Mouse (Mus musculus): Measurements from ENCODE around the gene Lrmda.

The Lrmda gene

DNA sequence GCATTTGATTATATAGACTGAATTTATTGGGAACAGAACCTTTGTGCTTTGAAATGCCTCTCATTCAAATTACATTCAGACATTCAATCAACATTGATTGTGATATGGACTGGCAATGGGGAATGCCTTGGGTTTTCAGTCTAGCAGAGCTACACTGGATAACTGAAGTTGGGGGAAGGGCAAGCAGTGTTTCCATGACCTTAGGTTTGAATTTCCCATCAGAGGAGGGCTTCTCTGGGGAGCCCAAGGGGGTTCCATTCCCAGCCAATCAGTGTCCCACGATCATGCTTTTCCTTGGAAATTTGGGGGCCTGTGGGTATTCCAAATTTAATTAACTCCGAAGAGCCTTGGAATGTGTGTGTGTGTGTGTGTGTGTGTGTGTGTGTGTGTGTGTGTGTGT, 888.5 kb downstream of the Lrmda start:
- in situ Hi-C loops (cut with MboI; ENCODE audit: low sequenced_read_pairs) = no loop called here

DNA sequence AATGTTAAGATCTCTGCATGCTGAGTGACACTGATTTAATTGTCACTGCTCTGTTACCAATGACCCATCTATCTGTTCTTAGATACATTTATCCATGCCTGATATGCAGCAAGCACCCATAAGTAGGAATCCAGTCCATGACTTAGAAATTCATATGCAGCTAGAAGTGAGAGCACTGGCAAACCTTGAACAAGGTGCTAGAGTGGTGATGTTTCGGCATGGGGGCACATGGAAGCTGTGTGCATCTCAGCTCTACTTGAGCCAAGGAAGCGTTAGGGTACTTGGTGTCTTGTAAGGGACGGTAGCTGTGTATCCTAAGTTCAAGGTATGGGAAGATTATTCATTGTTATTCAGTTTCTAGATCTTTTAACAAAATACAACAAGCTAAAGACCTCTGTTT, 896.0 kb downstream of the Lrmda start:
- in situ Hi-C loops (cut with MboI; ENCODE audit: low sequenced_read_pairs) = no loop called here

DNA sequence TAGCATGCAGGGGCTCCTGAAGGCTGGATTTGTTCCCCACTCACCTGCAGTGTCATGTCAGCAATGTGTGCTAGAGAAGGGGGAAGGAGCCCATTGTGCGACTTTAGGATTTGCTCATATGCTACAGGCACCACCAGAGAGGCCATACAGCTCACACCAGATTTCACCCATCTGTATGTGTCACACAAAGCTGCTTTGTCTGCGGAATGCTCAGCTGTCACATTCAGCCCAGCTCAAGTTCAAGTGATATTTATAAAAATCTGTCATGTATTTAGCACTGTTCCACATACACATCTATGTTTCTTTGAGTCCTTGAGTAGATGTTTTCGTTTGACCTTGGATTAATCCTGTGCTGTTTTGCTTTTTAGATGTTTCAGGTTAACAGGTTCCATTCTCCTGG, 899.0 kb downstream of the Lrmda start:
- in situ Hi-C loops (cut with MboI; ENCODE audit: low sequenced_read_pairs) = no loop called here

DNA sequence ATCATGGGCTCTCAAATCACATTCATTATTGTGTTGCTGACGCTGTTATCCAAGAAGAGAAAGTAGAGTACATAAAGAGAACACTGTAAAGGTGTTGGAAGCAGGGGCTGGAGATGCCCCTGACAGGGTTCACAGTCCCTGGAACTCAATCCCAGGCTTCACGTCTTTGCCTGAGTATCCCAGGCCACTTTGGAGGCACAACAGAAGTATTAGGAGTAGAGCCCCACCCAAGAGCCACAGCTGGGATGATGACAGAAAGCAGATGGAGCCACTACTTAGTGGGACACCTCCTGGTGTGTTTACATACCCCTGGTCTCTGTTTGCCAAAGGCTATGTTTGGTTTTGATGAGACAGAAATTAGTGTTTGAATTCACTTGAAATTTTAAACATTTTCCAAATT, 899.4 kb downstream of the Lrmda start:
- in situ Hi-C loops (cut with MboI; ENCODE audit: low sequenced_read_pairs) = no loop called here

DNA sequence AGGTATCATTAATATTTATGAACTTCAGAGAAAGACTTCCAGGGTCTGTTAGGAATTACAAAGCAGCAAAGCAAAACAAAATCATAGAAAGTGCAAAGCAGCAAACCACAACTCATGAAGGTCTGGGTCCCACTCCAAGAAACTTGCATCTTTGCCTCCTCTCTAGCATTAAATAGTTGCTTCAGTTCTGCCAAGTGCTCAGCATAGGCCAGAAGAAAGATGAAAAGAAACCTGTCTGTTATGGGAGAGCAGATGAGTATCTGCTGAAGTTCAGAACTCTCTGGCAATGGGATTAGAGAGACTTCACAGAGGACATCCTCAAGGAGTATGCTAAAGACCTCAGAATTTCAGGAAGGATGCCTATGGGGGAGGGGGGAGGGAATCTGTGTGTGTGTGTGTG, 901.6 kb downstream of the Lrmda start:
- in situ Hi-C loops (cut with MboI; ENCODE audit: low sequenced_read_pairs) = no loop called here

DNA sequence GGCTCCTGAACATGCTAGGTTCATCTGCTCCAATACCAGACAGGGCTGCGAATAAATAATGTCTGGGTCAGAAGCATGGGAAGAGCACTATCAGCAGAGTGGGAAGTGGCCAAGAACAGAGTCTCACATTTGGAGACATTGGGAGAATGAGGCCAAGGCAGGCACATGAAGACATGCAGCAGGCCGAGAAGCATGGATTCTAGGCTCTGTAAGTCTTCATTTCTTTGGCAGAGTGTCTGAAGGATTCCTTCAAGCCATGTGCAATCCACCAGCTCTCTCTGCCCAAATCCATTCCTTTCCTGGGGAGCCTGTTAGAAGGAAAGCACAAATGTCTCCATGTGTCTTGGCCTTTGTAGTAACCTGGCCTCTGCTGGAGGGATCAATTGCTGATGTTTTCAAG, 902.3 kb downstream of the Lrmda start:
- in situ Hi-C loops (cut with MboI; ENCODE audit: low sequenced_read_pairs) = no loop called here

DNA sequence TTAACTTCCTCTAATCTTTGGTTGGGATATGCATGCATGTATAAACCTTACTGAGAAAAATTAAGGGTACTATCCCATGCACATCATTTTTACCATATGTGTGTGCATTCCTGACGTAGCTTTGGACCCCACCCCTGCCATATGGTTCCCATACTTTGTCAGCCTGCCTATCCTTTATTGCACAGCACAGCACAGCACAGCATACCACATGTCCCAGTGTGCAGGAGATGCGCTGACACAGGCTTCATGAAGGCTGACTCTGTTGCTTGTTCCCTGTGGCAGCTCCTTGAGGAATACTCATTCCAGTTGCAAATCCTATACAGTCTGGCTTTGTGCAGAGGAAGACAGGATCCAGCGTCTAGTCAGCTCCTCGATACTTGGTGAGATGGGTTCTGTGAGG, 903.1 kb downstream of the Lrmda start:
- in situ Hi-C loops (cut with MboI; ENCODE audit: low sequenced_read_pairs) = no loop called here

DNA sequence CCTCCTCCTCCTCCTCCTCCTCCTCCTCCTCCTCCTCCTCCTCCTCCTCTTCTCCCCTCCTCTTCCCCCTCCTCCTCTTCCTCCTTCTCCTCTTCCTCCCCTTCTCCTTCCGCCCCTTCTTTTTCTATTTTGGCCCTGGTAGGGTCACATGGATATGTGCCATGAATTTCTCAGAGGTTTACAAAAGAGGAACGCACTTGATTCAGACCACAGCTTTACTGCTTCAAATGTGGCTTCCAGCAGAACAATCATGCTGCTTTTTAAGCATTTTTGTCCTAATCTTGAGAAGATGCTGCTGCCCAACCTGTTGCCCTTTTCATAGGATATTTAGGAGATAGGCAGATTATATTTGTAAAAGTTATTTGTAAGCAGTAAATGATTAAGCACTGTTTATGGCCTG, 903.7 kb downstream of the Lrmda start:
- in situ Hi-C loops (cut with MboI; ENCODE audit: low sequenced_read_pairs) = no loop called here

DNA sequence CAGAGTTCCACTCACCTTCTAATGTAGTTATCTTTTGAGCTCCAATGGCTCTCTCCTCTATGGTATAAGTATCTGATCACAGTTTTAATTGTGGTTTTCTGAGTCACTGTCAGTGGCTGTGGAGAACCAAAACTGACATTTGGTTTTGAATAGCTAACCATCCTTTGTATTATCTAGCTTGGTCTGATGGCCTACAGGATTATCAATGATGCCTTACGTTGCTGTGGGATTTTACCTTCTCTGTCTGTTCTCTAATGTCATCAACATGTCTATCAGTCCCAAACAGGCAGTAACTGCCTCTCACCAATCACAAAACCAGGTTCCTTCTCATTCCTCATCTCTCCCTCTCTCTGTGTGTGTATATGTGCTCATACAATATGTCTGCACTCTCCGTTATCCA, 908.8 kb downstream of the Lrmda start:
- in situ Hi-C loops (cut with MboI; ENCODE audit: low sequenced_read_pairs) = no loop called here

DNA sequence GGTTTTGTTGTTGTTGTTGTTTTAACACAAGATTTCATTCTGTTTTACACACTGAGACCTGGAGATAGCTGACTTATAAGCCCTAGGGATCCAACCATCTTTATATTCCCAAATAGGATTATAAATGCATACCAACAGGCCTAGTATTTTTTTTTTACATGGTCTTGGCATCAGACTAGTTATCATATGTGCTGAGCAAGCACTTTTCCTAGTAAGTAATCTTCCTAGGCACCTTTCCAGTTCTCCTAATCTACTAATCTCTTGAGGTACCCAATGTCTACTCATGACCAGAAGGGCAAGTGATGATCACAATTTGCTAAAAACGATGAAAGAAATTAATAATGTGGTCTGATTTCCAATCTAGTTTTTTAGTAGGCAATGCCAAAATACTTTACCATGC, 909.2 kb downstream of the Lrmda start:
- in situ Hi-C loops (cut with MboI; ENCODE audit: low sequenced_read_pairs) = no loop called here

DNA sequence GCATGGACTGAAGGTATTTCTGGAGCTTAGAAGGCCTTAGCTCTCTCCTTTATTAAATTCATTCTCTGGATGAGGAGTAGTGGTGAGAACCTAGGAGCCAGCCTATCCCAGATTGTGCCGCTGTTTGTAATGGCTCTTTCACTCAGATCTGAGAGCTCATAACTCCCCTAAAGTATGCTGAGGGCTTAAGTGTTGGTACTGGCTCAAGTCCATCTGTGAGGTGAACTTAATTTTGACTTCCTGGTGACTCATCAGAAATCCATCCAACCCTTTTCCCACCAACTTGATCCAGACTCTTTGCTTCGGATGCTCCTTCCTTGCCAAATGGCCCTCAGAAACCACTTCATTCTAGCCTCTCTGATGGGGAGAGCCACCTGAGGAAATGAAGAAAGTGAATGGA, 910.1 kb downstream of the Lrmda start:
- in situ Hi-C loops (cut with MboI; ENCODE audit: low sequenced_read_pairs) = no loop called here

DNA sequence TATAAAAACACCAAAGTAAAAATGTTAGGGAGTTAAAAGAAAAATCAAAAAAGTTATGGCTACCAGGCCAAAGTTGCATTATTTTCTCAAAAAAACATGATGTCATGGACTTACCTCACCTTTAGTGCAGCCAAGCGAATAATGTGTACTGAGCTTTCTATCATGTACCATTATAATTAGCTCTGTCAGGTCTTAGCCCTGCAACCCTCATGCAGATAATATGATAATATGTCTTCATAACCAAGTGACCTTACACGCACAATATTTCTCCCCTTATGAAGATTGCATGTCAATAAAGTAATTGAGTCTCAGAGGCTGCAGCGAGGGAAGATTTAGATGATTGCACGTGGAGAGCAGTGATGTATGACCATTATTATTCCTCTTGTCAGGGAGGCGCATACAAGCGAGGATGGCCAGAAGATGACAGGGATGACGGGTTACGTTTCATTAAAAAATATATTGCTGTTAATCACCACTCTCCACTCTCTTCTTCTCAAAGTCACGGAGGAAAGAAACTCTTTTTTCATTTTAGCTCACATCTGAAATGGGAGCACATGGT, 911.1 kb downstream of the Lrmda start:
- in situ Hi-C loops (cut with MboI; ENCODE audit: low sequenced_read_pairs) = no loop called here

DNA sequence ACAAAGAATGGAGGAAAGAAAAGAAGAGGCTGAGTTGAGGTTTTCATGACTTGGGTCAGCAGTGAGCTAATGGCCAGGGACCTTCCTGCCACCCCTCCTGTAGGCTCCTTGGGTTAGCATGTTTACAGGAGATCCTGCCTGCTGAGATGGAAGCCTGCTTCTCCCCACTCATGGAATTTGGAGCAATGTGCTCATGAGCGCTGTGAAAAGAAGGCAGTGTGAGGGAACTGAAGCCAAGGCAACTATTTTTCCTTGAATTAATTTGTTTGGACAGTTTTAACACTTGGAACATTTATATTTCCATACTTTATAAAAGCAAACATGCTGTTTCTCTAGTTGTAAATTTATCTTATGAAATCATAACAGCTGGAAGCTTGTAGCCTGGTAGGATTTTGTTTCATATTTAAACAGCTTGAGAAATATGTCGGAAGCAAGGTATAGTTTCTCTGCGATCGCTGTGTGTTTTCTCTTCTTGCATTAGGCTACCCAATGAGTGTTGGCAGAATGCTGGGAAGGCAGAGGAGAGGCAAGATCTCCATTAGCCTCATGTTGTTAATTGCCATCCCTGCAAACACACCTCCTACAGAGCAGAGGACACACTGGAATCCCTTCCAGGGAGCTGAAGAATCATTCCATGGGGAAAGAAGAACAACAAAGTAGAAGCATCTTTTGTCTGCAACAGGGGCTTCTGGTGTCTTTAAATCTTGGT, 911.8 kb downstream of the Lrmda start:
- in situ Hi-C loops (cut with MboI; ENCODE audit: low sequenced_read_pairs) = no loop called here

DNA sequence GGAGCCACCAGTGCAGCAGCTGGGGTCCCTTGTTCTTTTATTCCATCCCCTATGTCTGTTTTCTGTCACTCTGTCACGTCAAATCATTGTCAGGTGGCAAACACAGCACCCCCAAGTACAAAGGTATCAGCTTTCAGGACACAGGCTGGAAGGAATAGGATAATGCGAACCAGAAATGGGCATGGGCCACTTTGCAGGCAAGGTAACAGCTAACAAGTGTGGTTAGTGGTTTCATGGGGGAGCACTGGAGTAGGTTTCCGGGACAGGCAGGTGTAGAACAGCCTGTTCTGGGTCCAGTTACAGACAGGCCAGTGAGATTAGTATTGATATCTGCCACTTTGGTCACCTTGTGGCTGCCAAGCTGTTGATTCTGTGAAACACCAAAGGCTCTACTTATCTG, 917.2 kb downstream of the Lrmda start:
- in situ Hi-C loops (cut with MboI; ENCODE audit: low sequenced_read_pairs) = no loop called here

DNA sequence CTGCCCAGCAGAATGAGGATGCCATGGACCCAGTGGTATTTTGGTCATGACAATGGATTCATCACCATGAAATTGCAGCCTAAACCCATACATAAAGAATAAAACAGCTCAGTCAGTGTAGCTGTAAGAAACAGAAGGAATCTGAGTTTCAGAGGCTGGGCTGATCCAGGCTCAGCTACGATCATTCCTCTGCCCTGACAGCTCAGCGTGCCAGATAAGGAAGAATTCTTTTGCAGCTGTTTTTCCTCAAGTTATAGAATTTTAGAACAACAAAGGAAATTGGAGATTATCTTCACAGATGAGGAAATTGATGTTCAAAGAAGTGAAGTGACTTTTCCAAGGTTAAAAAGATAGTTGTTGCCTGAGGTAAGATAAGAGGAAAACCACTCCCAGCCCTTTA, 921.1 kb downstream of the Lrmda start:
- in situ Hi-C loops (cut with MboI; ENCODE audit: low sequenced_read_pairs) = no loop called here

DNA sequence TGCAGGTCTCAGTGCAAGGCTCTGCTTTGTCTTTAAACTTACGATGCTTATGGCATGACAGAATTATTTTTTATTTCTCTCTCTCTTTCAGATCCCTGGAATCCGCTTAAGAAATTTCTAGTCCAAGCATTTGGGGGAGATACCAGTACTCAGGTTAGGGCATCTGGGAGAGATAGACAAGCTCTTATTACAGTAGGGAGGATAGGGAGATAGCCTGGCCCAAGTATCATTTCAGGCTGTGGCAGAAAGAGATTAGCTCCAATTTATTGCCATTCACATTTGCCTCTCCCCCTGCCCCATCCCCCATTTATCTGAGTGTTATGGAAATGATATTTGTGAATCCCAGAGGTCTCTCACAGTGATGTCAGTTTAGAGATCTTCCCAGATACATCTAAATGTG, 923.1 kb downstream of the Lrmda start:
- in situ Hi-C loops (cut with MboI; ENCODE audit: low sequenced_read_pairs) = no loop called here

DNA sequence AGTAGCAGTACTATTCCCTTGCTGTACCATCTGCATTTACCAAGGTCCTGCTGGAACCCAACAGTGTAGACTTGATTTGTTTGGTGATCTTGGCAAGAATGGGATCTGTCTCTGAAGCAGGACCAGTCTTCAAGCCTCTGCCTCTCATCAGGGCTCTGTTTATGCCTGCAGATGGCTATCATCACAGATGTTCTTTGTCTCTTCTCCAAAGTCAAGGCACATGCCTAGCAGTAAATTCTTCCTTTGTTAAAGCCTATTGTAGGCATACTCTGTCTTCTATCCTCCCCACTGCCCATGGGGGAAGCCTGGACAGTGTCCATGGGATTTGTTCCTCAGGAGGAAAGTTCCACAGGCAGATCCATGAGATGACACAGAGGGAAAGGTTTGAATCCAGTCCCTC, 930.0 kb downstream of the Lrmda start:
- in situ Hi-C loops (cut with MboI; ENCODE audit: low sequenced_read_pairs) = no loop called here

DNA sequence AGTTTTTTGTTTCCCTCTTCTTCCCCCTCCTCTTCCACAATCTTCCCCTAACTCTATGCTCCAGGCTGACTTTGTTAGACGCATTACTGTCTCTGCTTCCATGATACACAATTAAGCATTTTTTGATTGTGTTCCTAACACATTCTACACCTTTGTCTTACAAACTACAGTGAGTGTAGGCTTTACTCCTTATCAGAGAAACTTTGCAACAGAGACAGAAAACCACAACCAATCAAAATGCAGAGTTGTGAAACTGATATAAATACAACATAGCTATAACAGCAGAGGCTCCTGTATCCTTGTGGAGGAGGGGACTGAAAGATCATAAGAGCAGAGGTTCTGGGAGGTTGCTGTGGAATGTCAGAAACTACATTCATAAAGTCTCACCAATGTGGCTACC, 933.5 kb downstream of the Lrmda start:
- in situ Hi-C loops (cut with MboI; ENCODE audit: low sequenced_read_pairs) = no loop called here

DNA sequence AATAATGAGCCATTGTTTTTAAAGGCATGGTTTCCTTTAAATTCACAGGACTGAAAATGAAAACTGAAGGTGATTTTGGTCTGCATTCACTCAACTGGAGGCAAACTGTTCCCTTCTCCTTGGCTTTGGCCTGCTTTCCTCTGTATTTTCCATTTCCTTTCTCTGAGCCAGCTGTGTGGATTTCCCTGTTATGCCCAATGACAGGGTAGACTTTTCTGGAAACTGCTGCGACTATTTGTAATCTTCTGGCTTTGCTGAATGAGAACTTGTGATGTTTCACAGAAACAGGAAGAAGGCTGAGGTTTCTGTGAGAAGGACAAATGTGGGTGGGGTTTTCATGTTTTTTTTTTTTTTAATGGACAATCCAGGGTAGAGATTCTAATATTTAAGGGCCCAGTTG, 940.7 kb downstream of the Lrmda start:
- in situ Hi-C loops (cut with MboI; ENCODE audit: low sequenced_read_pairs) = no loop called here

DNA sequence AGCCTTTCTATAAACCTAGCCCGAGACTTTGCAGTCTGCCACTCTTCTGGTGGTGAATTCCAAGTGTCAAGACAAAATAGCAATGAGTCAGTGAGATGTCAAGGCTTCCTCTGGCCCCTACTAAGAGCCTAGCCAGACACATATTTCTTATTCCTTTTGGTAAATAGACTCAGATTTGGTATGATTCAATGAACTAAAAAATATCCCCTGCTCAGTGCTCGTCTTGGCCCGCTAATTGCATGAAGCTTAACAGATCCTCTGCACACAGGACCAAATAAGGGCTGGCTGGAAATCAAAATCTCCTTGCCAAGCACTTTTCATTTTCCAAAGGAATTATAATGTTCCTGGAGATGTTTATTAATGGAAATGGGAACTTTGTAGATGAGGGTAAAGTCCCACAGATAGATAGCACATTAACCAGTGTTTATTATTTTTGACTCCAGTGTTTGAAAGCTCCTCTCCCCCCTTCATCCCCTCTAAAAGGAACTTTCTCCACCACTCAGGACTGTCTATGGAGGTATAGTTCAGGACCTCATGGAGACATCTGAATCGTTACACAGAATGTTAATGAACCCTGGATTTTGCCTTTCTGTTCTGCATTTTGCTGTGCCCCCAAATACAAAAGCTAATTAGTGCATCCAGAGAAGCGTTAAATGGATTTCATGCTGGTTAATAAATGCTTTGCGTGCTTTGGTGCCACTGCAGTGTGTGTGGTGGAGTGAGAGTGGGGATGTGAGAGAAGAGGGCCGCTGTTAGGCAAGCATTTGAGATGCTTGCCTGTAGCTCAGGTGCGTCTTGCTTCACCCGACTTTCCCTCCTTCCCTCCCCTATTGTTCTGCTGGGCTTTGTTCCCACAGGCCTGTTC, 945.5 kb downstream of the Lrmda start:
- in situ Hi-C loops (cut with MboI; ENCODE audit: low sequenced_read_pairs) = no loop called here

DNA sequence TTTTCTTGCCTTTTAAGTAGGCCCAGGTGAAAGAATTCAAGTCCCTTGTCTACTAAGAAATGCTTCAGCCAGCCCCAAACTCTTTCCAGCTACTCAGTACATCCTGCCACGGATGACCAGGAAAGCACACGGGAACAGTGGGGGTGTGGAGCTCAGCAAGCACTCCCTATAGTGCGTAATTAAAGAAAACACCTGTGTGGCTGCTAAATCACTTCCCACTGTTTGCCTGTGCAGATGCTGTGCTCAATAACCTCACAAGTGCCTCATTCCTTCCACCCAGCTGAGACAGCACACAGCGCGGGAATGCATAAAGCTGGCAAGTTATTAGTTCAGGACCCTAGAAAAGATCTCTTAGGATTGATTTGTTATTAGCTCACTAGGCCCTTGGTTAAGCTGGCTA, 949.2 kb downstream of the Lrmda start:
- in situ Hi-C loops (cut with MboI; ENCODE audit: low sequenced_read_pairs) = no loop called here

DNA sequence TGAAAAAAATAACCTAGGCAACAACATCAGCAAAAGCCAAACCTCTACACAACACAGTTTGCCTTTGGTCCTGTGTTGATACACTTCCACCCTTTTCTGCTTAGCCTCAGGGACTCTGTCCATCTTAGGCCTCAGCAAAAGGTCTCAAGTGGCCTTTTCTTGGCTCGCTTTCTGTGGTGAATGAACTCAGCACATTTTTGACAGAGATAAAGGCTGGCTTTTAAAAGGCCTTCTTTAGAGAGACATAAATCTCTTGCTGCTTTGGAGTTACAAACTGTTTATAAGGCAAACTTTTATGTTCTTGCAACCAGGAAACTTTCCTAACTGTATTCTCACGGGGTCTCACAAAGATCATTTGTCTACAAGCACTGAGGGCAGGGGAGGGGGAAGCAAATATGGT, 967.2 kb downstream of the Lrmda start:
- in situ Hi-C loops (cut with MboI; ENCODE audit: low sequenced_read_pairs) = no loop called here
